Mouse (Mus musculus) limb, embryonic 11.5 days (tissue): Measurements from ENCODE around the gene Miga1. TPM values are rescaled to one million over a fixed set of nuclear protein-coding genes. Genes with fewer than 3 reads are reported as not detected.

Source experiments
- ATAC-seq: fragments of 200-750 bp; cut with Nextera tagmentation; 2 replicates; pipeline ENCODE4 v1.8.0; 2017; ENCODE audit warnings: low read depth; ENCODE audit not compliant: insufficient number of reproducible peaks, low FRiP score, low TSS enrichment
- DNase-seq: peaks from one replicate; pipeline ENCODE4 v3.0.0-alpha.2; 2015; ENCODE audit warnings: low spot score
- H3K27ac ChIP-seq: fragments of 300-500 bp; sonication (generic); replicated peaks from 2 replicates; pipeline ENCODE4 v1.5.1; 2014; ENCODE audit warnings: low read depth, mild to moderate bottlenecking, low read length
- H3K27me3 ChIP-seq: fragments of 300-500 bp; sonication (generic); 2 replicates; pipeline ENCODE4 v1.6.1; 2014; ENCODE audit warnings: mild to moderate bottlenecking, low read length, mixed read lengths; ENCODE audit not compliant: control insufficient read depth, insufficient read depth
- H3K36me3 ChIP-seq: fragments of 300-500 bp; sonication (generic); 2 replicates; pipeline ENCODE4 v1.6.1; 2014; ENCODE audit warnings: mild to moderate bottlenecking, low read length, moderate library complexity, mixed read lengths; ENCODE audit not compliant: control insufficient read depth, insufficient read depth
- H3K4me1 ChIP-seq: fragments of 300-500 bp; sonication (generic); 2 replicates; pipeline ENCODE4 v1.6.1; 2014; ENCODE audit warnings: low read length, mixed read lengths; ENCODE audit not compliant: control insufficient read depth, insufficient read depth
- H3K4me2 ChIP-seq: fragments of 300-500 bp; sonication (generic); 2 replicates; pipeline ENCODE4 v1.6.1; 2014; ENCODE audit warnings: low read depth, mild to moderate bottlenecking, moderate library complexity; ENCODE audit not compliant: severe bottlenecking
- H3K4me3 ChIP-seq: fragments of 300-500 bp; sonication (generic); 2 replicates; pipeline ENCODE4 v1.5.1; 2014; ENCODE audit warnings: low read depth, low read length
- H3K9ac ChIP-seq: fragments of 300-500 bp; sonication (generic); 2 replicates; pipeline ENCODE4 v1.6.1; 2014; ENCODE audit warnings: mild to moderate bottlenecking, low read length
- H3K9me3 ChIP-seq: fragments of 300-500 bp; sonication (generic); 2 replicates; pipeline ENCODE4 v1.6.1; 2016; ENCODE audit warnings: low read length; ENCODE audit not compliant: control insufficient read depth
- WGBS: fragments of 180-500 bp; shearing (Covaris S2); extraction: QIAGEN DNeasy Blood & Tissue Kit; methylation state at CpG from one replicate; pipeline ENCODE4 v1.1.7; 2014; 5-methylcytosine and 5-hydroxymethylcytosine counted together
- polyA plus RNA-seq: library from polyadenylated mRNA; unstranded; fragments of >200 nt; fragmentation: Nextera tagmentation; extraction: Ambion mirVana; gene quantifications from 2 replicates; pipeline ENCODE4 v1.2.1, GENCODE M21; 2014

The Miga1 gene
- polyA plus RNA-seq, 1 experiment from 2014 or later, result 21.8 TPM

- Histone ChIP-seq H3K4me2 (no peak overlapping the region), H3K9me3 (no peaks in the 10 kb centered on the region), H3K4me1 (no peaks in the 10 kb centered on the region), H3K4me3 (no peak overlapping the region), H3K27ac (no peak overlapping the region), H3K27me3 (no peaks in the 10 kb centered on the region), H3K9ac (no peak overlapping the region), H3K36me3 (no peaks in the 10 kb centered on the region)
- DNase-seq (no peak), ATAC-seq (no peak)
- WGBS, result 78% methylated on average over 14 of the region's 14 CpGs
Measured at GRCm38 (mm10) chr3:152300376-152301337, 39.5 kb downstream of the Miga1 start.

GRCm38 (mm10) chr3:152295896-152296295 lies 44.3 kb downstream of the Miga1 start:
- no peak overlapping the region for H3K4me2 ChIP-seq
- no peak for DNase-seq
- no peak overlapping the region for H3K27ac ChIP-seq
- no peaks in the 10 kb centered on the region for H3K9me3 ChIP-seq
- no peak for ATAC-seq
- H3K27me3 ChIP-seq, result no peaks in the 10 kb centered on the region
- no peak overlapping the region for H3K9ac ChIP-seq
- 0 out of 2 replicates have a peak, but pooled peaks cover 2% of the 10 kb centered on the region for H3K36me3 ChIP-seq
- H3K4me3 ChIP-seq, result no peak overlapping the region
- 92% methylated on average over 5 of the region's 5 CpGs for whole genome bisulfite sequencing
- no peaks in the 10 kb centered on the region for H3K4me1 ChIP-seq

- no peak for ATAC-seq
- Histone ChIP-seq H3K27ac (no peak overlapping the region), H3K4me1 (peaks cover 4% of the 10 kb centered on the region), H3K36me3 (0 out of 2 replicates have a peak, but pooled peaks cover 2% of the 10 kb centered on the region), H3K9me3 (no peaks in the 10 kb centered on the region), H3K9ac (no peak overlapping the region), H3K4me3 (no peak overlapping the region), H3K4me2 (no peak overlapping the region), H3K27me3 (no peaks in the 10 kb centered on the region)
- no peak for DNase-seq
- 83% methylated on average over 3 of the region's 3 CpGs for WGBS
Measured at GRCm38 (mm10) chr3:152294400-152294799, 45.8 kb downstream of the Miga1 start.

- DNase-seq, result no peak
- WGBS, result 72% methylated on average over 13 of the region's 13 CpGs
Measured at GRCm38 (mm10) chr3:152293530-152294181, 46.6 kb downstream of the Miga1 start.

GRCm38 (mm10) chr3:152291895-152292294 lies 48.3 kb downstream of the Miga1 start:
- DNase-seq (no peak), ATAC-seq (no peak)
- H3K9ac ChIP-seq, result no peak overlapping the region
- H3K36me3 ChIP-seq, result 0 out of 2 replicates have a peak, but pooled peaks cover 5% of the 10 kb centered on the region
- H3K9me3 ChIP-seq, result no peaks in the 10 kb centered on the region
- no peak overlapping the region for H3K27ac ChIP-seq
- H3K27me3 ChIP-seq, result no peaks in the 10 kb centered on the region
- WGBS, result 68% methylated on average over 6 of the region's 6 CpGs
- peaks cover 4% of the 10 kb centered on the region for H3K4me1 ChIP-seq
- H3K4me3 ChIP-seq, result no peak overlapping the region
- no peak overlapping the region for H3K4me2 ChIP-seq

More at GRCm38 (mm10) chr3:152293530-152294181, 46.6 kb downstream of the Miga1 start:
- no peak for ATAC-seq
- Histone ChIP-seq H3K4me2 (no peak overlapping the region), H3K4me3 (no peak overlapping the region), H3K9me3 (no peaks in the 10 kb centered on the region), H3K9ac (no peak overlapping the region), H3K36me3 (0 out of 2 replicates have a peak, but pooled peaks cover 2% of the 10 kb centered on the region), H3K4me1 (peaks cover 4% of the 10 kb centered on the region), H3K27ac (no peak overlapping the region), H3K27me3 (no peaks in the 10 kb centered on the region)

GRCm38 (mm10) chr3:152290175-152290798 lies 49.9 kb downstream of the Miga1 start:
- Histone ChIP-seq H3K36me3 (peaks cover 4% of the 10 kb centered on the region; the same call in 1 of the 2 replicates), H3K9me3 (no peaks in the 10 kb centered on the region), H3K27ac (peak overlapping the region; percentile 42), H3K4me3 (no peak overlapping the region), H3K9ac (no peak overlapping the region), H3K4me1 (peaks cover 4% of the 10 kb centered on the region), H3K27me3 (no peaks in the 10 kb centered on the region), H3K4me2 (no peak overlapping the region)
- ATAC-seq, result no peak
- peak; percentile 43 for DNase-seq
- 63% methylated on average over 17 of the region's 17 CpGs for WGBS

- ATAC-seq (no peak), DNase-seq (no peak)
- Histone ChIP-seq H3K4me3 (no peak overlapping the region), H3K36me3 (peaks cover 3% of the 10 kb centered on the region; the same call in 1 of the 2 replicates), H3K4me2 (no peak overlapping the region), H3K27ac (no peak overlapping the region), H3K9ac (no peak overlapping the region), H3K4me1 (peaks cover 4% of the 10 kb centered on the region), H3K27me3 (no peaks in the 10 kb centered on the region), H3K9me3 (no peaks in the 10 kb centered on the region)
- WGBS, result 94% methylated on average over 4 of the region's 4 CpGs
Measured at GRCm38 (mm10) chr3:152288740-152289139, 51.5 kb downstream of the Miga1 start.

GRCm38 (mm10) chr3:152288276-152288675 lies 51.9 kb downstream of the Miga1 start:
- Histone ChIP-seq H3K36me3 (peaks cover 5% of the 10 kb centered on the region; the same call in 1 of the 2 replicates), H3K4me2 (no peak overlapping the region), H3K27ac (no peak overlapping the region), H3K4me3 (no peak overlapping the region), H3K9ac (no peak overlapping the region), H3K9me3 (no peaks in the 10 kb centered on the region), H3K27me3 (no peaks in the 10 kb centered on the region), H3K4me1 (peaks cover 4% of the 10 kb centered on the region)
- no peak for ATAC-seq
- DNase-seq, result no peak
- 93% methylated on average over 5 of the region's 5 CpGs for WGBS
